Mouse (Mus musculus) cerebellum, adult 8-10 months (tissue): ENCODE measurements at regions not wholly inside any gene's neighbourhood (a gene's known extent, or its start where the extent isn't known, plus 50 kb on each side); places are given as distances from the start of the nearest gene placed in this dataset.

Experiments used
- DNase-seq: peaks from one replicate; pipeline ENCODE4 v3.0.0; 2022

DNA sequence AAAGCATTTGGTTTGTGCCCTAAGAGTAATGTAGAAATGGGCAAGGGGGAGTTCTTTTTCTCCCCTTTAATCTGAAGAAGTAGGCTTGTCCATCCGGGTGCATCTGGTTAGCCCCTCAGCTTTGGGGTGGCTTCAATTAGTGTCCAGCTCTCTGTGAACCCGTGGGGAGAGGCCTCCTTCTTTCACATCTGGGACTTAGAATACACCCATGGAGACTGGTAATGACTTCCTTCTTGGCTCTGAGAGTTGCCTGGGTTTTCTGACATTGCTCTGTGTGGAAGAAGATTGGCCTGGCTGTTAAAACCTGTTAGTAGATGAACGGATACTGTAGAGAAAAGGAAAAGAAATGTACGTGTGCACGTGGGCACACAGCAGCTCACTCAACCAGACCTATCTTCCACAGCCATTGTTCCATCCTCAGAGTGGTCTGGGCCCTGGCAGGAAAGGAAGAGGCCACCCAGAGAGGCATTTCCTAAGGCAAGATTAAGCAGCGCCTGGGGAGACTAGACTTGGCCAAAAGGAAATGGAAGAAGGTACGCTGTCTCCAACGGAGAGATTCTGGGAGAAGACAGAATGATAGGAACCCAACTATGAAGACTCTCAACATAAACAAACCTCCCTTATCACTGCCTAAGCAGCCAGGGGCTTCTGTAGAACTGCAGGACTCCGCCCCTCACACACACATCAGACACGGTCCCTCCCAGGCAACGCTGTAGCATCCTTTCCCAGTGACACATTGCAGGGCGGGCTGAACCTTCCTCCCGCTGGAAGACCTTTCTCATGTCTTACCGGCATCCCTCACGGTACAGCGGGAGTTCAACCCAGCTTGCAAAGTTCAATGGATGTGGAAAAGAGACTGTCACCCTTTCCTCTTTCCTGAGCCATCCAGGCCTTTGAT is 372.4 kb downstream of the Foxo1 start:
- no peak for DNase-seq

- DNase-seq = no peak
Observed at GRCm38 (mm10) chr3:52638816-52639215, 370.7 kb downstream of the Foxo1 start.

GRCm38 (mm10) chr3:52634353-52634752 is 366.2 kb downstream of the Foxo1 start:
- no peak for DNase-seq

DNA sequence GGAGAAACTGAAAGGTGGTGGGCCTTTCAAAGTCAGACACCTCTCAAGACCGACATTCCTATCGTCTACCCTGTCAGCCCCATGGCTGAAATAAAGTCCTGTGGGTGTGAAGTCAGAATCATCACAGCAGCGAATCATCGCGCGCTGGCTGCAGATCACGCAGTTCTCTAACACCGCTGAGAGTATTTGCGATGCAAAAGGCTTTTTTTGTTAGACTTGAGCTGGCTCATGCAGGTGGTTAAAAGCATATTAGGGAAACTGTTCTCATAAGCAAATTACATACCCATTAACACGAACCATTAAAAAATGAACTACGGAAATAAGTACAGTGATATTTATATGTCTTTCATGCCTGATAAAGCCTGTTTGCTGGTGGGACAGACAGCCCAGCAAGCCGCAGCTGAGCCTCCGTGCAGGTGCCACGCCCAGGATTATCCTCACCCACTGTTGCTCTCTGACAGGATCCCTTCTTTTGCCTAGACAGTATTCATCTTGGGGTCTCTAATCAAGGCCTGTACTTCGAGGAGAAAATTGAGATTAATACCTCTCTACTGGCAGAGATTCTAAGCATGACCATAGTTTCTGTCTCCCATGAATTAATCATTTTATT is 365.5 kb downstream of the Foxo1 start:
- DNase-seq = no peak

- DNase-seq = no peak
Observed at GRCm38 (mm10) chr3:52632635-52633034, 364.5 kb downstream of the Foxo1 start.

DNA sequence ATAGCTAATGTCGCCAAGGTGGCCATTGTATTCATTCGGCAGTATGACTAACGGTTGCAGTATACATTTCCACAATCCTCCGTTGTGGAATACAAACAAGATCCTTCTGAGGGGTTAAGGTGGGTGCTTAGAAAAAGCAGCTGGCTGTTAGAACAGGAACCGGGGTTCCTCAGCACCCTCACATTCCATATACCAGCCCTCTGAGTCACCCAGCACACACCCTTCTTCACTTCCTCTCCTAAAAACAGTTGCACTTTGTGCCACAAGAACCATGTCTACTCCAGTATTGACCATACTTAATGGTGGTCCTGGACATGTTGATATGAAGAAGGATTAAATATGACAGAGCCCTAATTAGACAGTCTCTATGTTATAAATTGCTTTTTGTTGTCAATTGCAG is 362.1 kb downstream of the Foxo1 start:
- no peak for DNase-seq

DNA sequence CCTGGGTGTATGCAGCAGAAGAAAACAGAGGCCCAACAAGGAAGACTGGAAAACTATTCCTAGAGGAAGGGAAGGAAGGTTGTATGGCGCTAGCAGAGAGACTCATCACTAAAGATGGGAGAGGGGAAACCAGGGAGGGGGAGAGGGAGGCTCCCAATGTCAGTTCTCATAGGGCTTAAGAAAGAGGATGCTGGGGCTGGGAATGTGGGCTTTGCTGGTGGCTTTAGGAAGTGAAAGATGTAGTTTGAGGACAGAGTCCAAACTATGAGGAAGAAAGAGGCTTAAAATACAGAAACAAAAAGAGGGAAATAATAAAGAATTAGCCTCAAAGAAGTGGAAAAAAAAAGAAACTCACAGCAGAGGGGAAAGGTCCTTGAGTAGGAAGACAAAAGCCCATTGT is 357.0 kb downstream of the Foxo1 start:
- DNase-seq = no peak

GRCm38 (mm10) chr3:52622530-52622929 is 354.4 kb downstream of the Foxo1 start:
- DNase-seq = no peak

GRCm38 (mm10) chr3:52621936-52622335 is 353.8 kb downstream of the Foxo1 start:
- no peak for DNase-seq

DNA sequence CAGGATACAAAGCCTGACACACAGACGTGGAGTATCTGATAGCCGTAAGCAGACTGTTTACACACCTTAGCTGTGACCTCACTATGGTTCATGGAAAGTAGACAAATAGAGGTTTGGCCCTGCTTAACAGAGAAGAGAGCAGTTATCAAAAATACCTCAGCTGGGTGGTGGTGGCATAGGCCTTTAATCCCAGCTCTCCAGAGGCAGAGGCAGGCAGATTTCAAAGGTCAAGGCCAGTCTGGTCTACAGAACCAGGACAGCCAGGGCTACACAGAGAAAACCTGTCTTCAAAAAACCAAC is 350.7 kb downstream of the Foxo1 start:
- DNase-seq = no peak

- DNase-seq = no peak
Observed at GRCm38 (mm10) chr3:52618212-52618924, 350.2 kb downstream of the Foxo1 start.

DNA sequence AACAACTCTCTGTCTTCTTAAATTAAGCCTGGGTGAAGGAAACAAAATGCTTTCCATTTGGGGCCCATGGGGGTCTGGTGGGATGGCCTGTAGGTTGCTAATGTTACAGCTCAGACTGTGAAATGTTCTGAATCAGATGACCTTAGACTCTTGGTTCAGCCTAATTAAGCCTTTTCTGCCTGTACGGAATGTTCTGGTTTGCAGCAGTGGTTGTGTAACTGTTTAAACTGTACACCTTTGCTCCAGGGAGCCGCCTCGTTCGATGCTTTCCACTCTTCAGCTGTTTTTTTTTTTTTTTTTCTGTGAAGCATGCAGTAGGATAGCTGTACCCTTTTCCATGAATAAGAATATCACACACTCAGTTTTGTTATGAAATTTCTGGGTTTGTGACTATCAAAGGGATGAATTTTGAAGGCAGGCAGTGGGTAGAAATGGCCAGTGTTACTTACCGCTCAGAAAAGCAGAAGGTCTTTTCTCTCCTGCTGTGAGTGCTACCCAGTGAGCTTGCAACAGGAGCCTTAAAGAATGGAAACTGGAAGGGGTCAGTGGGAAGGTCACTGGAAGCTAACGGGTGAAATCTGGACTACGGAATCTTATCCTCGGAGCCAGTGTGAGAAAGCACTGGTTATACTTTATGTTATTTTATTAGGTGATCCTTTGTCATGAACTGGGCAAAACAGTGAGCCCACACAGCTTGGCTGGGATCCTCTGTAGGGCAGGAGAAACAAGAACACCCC is 349.4 kb downstream of the Foxo1 start:
- no peak for DNase-seq

DNA sequence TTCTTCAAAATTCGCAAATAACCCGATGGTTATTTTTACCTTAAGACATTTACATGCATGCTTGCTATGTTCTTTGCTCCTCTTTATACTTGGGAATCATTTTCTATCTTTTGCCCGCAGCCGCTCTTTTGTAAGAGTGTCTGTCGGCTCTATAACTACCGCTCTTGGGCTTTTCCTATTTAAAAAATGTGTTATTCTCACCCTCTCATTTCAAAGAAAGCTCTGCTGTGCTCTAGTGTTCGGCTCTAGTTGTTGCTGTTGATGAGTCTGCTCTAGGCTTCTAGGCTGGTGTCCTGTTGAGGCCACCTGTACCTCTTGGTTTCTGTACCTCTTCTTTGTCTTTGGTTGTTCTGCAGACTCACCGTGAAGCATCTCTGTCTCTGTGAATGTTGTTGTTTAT is 343.7 kb downstream of the Foxo1 start:
- no peak for DNase-seq

GRCm38 (mm10) chr3:52610466-52610865 is 342.3 kb downstream of the Foxo1 start:
- no peak for DNase-seq

DNA sequence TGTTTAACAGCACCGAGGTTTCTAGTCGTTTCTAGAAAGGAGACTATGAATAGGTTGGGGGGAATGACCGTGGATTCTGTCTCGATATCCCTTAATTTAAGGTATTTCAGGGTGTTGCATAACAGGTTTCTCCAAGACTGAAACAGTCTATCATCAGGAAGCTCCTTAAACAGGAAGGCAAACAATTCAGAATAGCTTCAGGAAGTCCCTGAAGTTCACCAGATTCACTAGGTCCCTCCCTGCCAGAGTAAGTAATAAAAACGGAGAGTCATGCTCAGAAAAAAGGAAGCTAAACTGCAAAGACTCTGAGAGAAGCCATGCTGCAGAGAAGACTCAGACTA is 339.9 kb downstream of the Foxo1 start:
- no peak for DNase-seq

- no peak for DNase-seq
Observed at GRCm38 (mm10) chr3:52607379-52608085, 339.4 kb downstream of the Foxo1 start.

GRCm38 (mm10) chr3:52605261-52605771 is 337.2 kb downstream of the Foxo1 start:
- no peak for DNase-seq

DNA sequence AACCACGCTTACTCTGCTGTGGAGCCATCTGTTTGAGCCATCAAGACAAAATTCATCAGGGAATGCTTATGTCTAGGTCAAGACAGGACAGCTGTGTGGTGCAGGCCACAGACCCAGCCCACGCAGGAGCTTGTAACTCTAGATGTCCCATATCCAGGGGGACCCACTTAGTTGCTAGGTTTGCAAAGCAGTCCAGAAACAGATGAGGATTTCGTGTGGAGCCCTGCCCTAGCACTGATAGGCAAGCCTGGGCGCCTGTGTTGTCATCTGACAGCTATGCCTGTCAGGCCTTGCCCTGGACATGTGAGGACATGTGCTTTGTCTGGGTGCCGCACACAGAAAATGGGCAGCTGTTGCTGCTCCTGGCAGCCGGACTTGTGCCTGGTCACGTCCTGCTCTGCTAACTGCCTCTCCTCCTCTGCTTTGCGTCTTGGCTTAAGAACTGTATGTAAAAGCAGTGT is 335.1 kb downstream of the Foxo1 start:
- DNase-seq = no peak

DNA sequence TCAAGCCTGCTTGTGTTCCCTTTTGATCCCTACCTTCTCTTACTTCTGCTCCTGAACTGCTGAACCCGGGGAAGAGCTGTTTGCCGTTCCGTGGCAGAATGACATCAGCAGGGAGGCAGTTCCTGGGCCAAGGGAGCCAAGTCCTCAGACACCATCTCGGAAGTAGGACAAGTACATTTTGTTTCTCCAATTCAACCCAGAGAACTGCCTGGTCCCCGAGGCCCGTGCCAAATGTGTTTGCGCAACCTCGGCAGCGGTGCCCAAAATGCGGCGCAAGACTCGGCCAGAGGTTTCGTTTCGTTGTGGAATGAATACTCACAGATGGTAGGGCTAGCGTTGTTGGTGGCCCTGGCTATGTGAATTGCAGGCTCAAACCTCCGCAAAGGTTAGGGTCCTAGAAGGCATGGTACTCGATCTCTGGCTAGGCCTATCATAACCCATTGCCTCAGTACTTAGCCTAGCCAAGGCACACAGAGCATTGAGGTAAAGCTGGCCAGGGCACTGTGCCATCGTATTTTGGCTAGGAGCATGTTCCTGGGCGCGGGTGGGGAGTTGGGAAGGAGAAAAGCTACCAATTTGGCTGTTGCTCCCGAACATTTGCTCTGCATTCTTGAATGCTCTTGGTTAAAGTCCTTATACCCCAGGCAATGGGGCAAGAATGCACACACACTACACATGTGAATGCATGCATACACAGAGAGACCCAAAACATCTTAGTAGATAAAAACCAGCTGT is 333.0 kb downstream of the Foxo1 start:
- DNase-seq = peak; percentile 87

DNA sequence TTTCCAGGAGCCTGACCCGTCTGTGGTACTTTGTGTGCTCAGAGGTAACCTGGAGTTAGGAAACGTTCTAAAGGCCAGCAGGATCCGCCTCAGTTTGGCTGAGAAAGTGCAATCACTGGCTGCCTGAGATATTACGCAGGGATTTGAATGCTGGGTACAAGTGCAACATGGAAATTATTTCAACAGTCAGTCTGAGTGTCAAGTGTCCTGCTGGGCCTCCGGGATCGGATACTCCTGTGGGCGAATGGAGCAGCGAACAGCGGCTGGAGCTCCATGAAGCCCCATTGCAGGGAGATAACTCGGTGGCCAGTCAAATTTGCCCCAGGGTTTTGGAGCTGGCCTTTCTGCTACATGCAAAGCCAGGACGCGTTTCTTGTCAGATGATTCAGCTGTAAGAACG is 332.4 kb downstream of the Foxo1 start:
- no peak for DNase-seq

DNA sequence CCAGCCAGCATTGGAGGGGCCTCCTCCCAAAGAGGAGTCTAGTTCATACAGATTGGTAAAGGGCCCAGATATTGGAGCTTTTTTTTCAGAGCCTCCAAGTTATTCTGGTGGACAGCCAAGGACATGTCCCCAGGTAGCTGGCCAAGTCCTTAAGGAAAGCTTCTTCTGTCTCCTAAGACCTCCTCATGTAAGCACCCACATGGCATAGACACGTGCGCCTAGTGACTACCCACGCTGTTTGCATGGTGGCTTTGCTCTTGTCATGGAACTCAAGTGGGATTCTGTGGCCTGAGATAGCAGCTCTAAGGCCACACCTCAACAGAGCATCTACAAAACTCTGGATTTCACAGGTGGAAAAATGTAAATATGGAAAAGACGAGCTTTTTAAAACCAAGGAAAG is 332.0 kb downstream of the Foxo1 start:
- DNase-seq = peak; percentile 39

DNA sequence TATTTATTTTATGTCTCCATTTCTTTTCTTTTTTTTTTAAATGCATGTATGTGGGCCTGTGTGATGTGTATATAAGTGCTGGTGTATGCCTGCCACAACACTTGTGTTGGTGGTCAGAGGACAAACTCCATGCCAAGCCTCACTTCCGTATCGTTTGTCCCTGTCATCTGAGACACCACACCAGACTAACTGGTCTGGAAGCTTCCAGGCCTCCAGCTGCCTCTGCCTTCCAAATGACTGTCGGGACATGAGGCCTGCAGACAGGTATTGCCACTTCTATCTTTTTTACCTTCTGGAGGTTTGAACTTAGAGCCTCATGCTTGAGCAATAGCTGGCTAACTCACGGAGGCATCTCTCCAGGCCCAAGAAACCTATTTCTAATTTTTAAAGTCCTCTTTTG is 318.3 kb downstream of the Foxo1 start:
- no peak for DNase-seq
